Mouse (Mus musculus): ENCODE measurements around the gene Dstyk. TPM values are rescaled to one million over a fixed set of nuclear protein-coding genes. Genes with fewer than 3 reads are reported as not detected.
A peak's percentile ranks its signal among the peaks of the same experiment; 100 is the strongest.
"Not testable (repeated sequence)": the region's sequence is repeated elsewhere in the genome, so short reads cannot be mapped to it uniquely, and the experiment has no call there.

Gene Dstyk
- polyA plus RNA-seq, 1 experiment from 2014 or later: 16.1 TPM

GRCm38 (mm10) chr1:132470031-132470430 lies 52.7 kb downstream of the Dstyk start:
- peaks cover 13% of the 10 kb centered on the region for H3K36me3 ChIP-seq (replicated peaks)
- H3K27me3 ChIP-seq; H3K4me2 ChIP-seq; H3K9ac ChIP-seq; ATAC-seq (ENCODE audit: low FRiP score); H3K9me3 ChIP-seq; H3K4me1 ChIP-seq; H3K4me3 ChIP-seq (replicated peaks); H3K27ac ChIP-seq: not testable (repeated sequence)
- WGBS: 90% methylated on average over 1 of the region's 1 CpGs

GRCm38 (mm10) chr1:132471032-132471431 lies 53.7 kb downstream of the Dstyk start:
- Histone ChIP-seq H3K9me3 (no peaks in the 10 kb centered on the region), H3K9ac (no peak overlapping the region), H3K27ac (no peak overlapping the region), H3K4me2 (no peak overlapping the region), H3K36me3 (replicated peaks) (peaks cover 8% of the 10 kb centered on the region), H3K27me3 (no peaks in the 10 kb centered on the region), H3K4me3 (replicated peaks) (no peak overlapping the region), H3K4me1 (peaks cover 5% of the 10 kb centered on the region)
- no peak for ATAC-seq (ENCODE audit: low FRiP score)
- 96% methylated on average over 2 of the region's 2 CpGs for WGBS

GRCm38 (mm10) chr1:132471499-132471898 lies 54.1 kb downstream of the Dstyk start:
- peaks cover 10% of the 10 kb centered on the region for H3K4me1 ChIP-seq
- peaks cover 8% of the 10 kb centered on the region for H3K36me3 ChIP-seq (replicated peaks)
- no peak overlapping the region for H3K9ac ChIP-seq
- ATAC-seq (ENCODE audit: low FRiP score): no peak
- no peak overlapping the region for H3K4me2 ChIP-seq
- H3K27me3 ChIP-seq: no peaks in the 10 kb centered on the region
- no peak overlapping the region for H3K27ac ChIP-seq
- WGBS: 91% methylated on average over 5 of the region's 5 CpGs
- no peak overlapping the region for H3K4me3 ChIP-seq (replicated peaks)
- no peaks in the 10 kb centered on the region for H3K9me3 ChIP-seq

GRCm38 (mm10) chr1:132472537-132472936 lies 55.2 kb downstream of the Dstyk start:
- H3K9me3 ChIP-seq: no peaks in the 10 kb centered on the region
- H3K27ac ChIP-seq: no peak overlapping the region
- H3K4me1 ChIP-seq: peaks cover 12% of the 10 kb centered on the region
- H3K4me3 ChIP-seq (replicated peaks): no peak overlapping the region
- ATAC-seq (ENCODE audit: low FRiP score): no peak
- H3K9ac ChIP-seq: no peak overlapping the region
- H3K36me3 ChIP-seq (replicated peaks): no peaks in the 10 kb centered on the region; the same call in 1 of the 2 replicates
- no peak overlapping the region for H3K4me2 ChIP-seq
- 68% methylated on average over 5 of the region's 5 CpGs for WGBS
- H3K27me3 ChIP-seq: no peaks in the 10 kb centered on the region

- WGBS: 88% methylated on average over 1 of the region's 1 CpGs
- H3K27me3 ChIP-seq: no peaks in the 10 kb centered on the region
- no peak overlapping the region for H3K4me2 ChIP-seq
- H3K4me1 ChIP-seq: peaks cover 27% of the 10 kb centered on the region
- no peak overlapping the region for H3K4me3 ChIP-seq (replicated peaks)
- H3K27ac ChIP-seq: no peak overlapping the region
- no peaks in the 10 kb centered on the region for H3K36me3 ChIP-seq (replicated peaks)
- ATAC-seq (ENCODE audit: low FRiP score): no peak
- H3K9ac ChIP-seq: no peak overlapping the region
- no peaks in the 10 kb centered on the region for H3K9me3 ChIP-seq
These were observed 57.1 kb downstream of the Dstyk start for GRCm38 (mm10) chr1:132474496-132474895.

GRCm38 (mm10) chr1:132476575-132476927 lies 59.2 kb downstream of the Dstyk start:
- peak overlapping the region; percentile 68 for H3K27ac ChIP-seq
- WGBS: 6% methylated on average over 9 of the region's 9 CpGs
- ATAC-seq (ENCODE audit: low FRiP score): peak; percentile 75

GRCm38 (mm10) chr1:132476928-132477691 lies 59.8 kb downstream of the Dstyk start, which contains the start of gene Rbbp5:
TSS of gene Rbbp5 (plus strand) at chr1:132477365.
- Histone ChIP-seq H3K4me1 (peaks cover 27% of the 10 kb centered on the region), H3K27ac (peak within 1 kb of the TSS; percentile 68), H3K27me3 (no peaks in the 10 kb centered on the region), H3K36me3 (replicated peaks) (no peaks in the 10 kb centered on the region), H3K9me3 (no peaks in the 10 kb centered on the region), H3K4me3 (replicated peaks) (peak within 1 kb of the TSS; percentile 74), H3K4me2 (peak within 1 kb of the TSS; percentile 84), H3K9ac (peak within 1 kb of the TSS; percentile 75)
- peak; percentile 95 for ATAC-seq (ENCODE audit: low FRiP score)
- WGBS: under 1% methylated on average over 43 of the region's 43 CpGs

More at GRCm38 (mm10) chr1:132476575-132476927, 59.2 kb downstream of the Dstyk start:
- peak overlapping the region; percentile 75 for H3K9ac ChIP-seq
- H3K4me3 ChIP-seq (replicated peaks): peak overlapping the region; percentile 74
- H3K4me2 ChIP-seq: peak overlapping the region; percentile 84
- H3K27me3 ChIP-seq: no peaks in the 10 kb centered on the region
- H3K9me3 ChIP-seq: no peaks in the 10 kb centered on the region
- H3K36me3 ChIP-seq (replicated peaks): no peaks in the 10 kb centered on the region
- H3K4me1 ChIP-seq: peaks cover 27% of the 10 kb centered on the region

GRCm38 (mm10) chr1:132479438-132479837 lies 62.1 kb downstream of the Dstyk start:
- H3K4me1 ChIP-seq: peaks cover 27% of the 10 kb centered on the region
- no peak overlapping the region for H3K4me2 ChIP-seq
- H3K9ac ChIP-seq: no peak overlapping the region
- 89% methylated on average over 1 of the region's 1 CpGs for whole genome bisulfite sequencing
- H3K27me3 ChIP-seq: no peaks in the 10 kb centered on the region
- H3K4me3 ChIP-seq (replicated peaks): no peak overlapping the region
- ATAC-seq (ENCODE audit: low FRiP score): no peak
- H3K27ac ChIP-seq: no peak overlapping the region
- no peaks in the 10 kb centered on the region for H3K9me3 ChIP-seq
- H3K36me3 ChIP-seq (replicated peaks): no peaks in the 10 kb centered on the region

- Histone ChIP-seq H3K36me3 (replicated peaks) (peaks cover 13% of the 10 kb centered on the region), H3K4me2 (no peak overlapping the region), H3K9ac (no peak overlapping the region), H3K4me1 (peaks cover 16% of the 10 kb centered on the region), H3K27ac (no peak overlapping the region), H3K9me3 (no peaks in the 10 kb centered on the region), H3K27me3 (no peaks in the 10 kb centered on the region), H3K4me3 (replicated peaks) (no peak overlapping the region)
- no peak for ATAC-seq (ENCODE audit: low FRiP score)
- WGBS: 96% methylated on average over 2 of the region's 2 CpGs
These were observed 64.3 kb downstream of the Dstyk start for GRCm38 (mm10) chr1:132481619-132482018.

- peaks cover 11% of the 10 kb centered on the region for H3K4me1 ChIP-seq
- no peak overlapping the region for H3K4me2 ChIP-seq
- no peaks in the 10 kb centered on the region for H3K27me3 ChIP-seq
- H3K4me3 ChIP-seq (replicated peaks): no peak overlapping the region
- no peaks in the 10 kb centered on the region for H3K9me3 ChIP-seq
- H3K27ac ChIP-seq: no peak overlapping the region
- no peak for ATAC-seq (ENCODE audit: low FRiP score)
- H3K36me3 ChIP-seq (replicated peaks): peaks cover 22% of the 10 kb centered on the region
- 82% methylated on average over 3 of the region's 3 CpGs for WGBS
- H3K9ac ChIP-seq: no peak overlapping the region
These were observed 65.9 kb downstream of the Dstyk start for GRCm38 (mm10) chr1:132483234-132483633.

GRCm38 (mm10) chr1:132483759-132484158 lies 66.4 kb downstream of the Dstyk start:
- Histone ChIP-seq H3K4me2 (no peak overlapping the region), H3K4me1 (peaks cover 5% of the 10 kb centered on the region; the same call in 1 of the 2 replicates), H3K27ac (no peak overlapping the region), H3K36me3 (replicated peaks) (peaks cover 26% of the 10 kb centered on the region), H3K9me3 (no peaks in the 10 kb centered on the region), H3K27me3 (no peaks in the 10 kb centered on the region), H3K9ac (no peak overlapping the region), H3K4me3 (replicated peaks) (no peak overlapping the region)
- 93% methylated on average over 6 of the region's 6 CpGs for WGBS
- no peak for ATAC-seq (ENCODE audit: low FRiP score)

GRCm38 (mm10) chr1:132500535-132500934 lies 83.2 kb downstream of the Dstyk start:
- Histone ChIP-seq H3K4me1 (no peaks in the 10 kb centered on the region), H3K4me2 (no peak overlapping the region), H3K27ac (no peak overlapping the region), H3K27me3 (no peaks in the 10 kb centered on the region), H3K4me3 (replicated peaks) (no peak overlapping the region), H3K9me3 (no peaks in the 10 kb centered on the region), H3K36me3 (replicated peaks) (peaks cover 87% of the 10 kb centered on the region), H3K9ac (no peak overlapping the region)
- ATAC-seq (ENCODE audit: low FRiP score): no peak
- WGBS: 86% methylated on average over 2 of the region's 2 CpGs

- peaks cover 74% of the 10 kb centered on the region for H3K36me3 ChIP-seq (replicated peaks)
- 90% methylated on average over 5 of the region's 5 CpGs for WGBS
- ATAC-seq (ENCODE audit: low FRiP score): no peak
These were observed 87.8 kb downstream of the Dstyk start for GRCm38 (mm10) chr1:132505155-132505554.

More at GRCm38 (mm10) chr1:132505155-132505554, 87.8 kb downstream of the Dstyk start:
- Histone ChIP-seq H3K4me3 (replicated peaks) (no peak overlapping the region), H3K4me1 (0 out of 2 replicates have a peak, but pooled peaks cover 4% of the 10 kb centered on the region), H3K9me3 (no peaks in the 10 kb centered on the region), H3K27me3 (no peaks in the 10 kb centered on the region), H3K27ac (no peak overlapping the region), H3K9ac (no peak overlapping the region), H3K4me2 (no peak overlapping the region)
